Mouse (Mus musculus) E14TG2a.4 (cell line): ENCODE measurements around the gene Wipi2.

Source experiments
- CTCF ChIP-seq: conservative IDR thresholded peaks from 2 replicates; pipeline ENCODE4 v1.5.1; 2014; ENCODE audit warnings: low read length
- POU5F1 ChIP-seq: IDR thresholded peaks from 2 replicates; pipeline ENCODE4 v1.6.1; 2014; ENCODE audit warnings: low read length, borderline replicate concordance

DNA sequence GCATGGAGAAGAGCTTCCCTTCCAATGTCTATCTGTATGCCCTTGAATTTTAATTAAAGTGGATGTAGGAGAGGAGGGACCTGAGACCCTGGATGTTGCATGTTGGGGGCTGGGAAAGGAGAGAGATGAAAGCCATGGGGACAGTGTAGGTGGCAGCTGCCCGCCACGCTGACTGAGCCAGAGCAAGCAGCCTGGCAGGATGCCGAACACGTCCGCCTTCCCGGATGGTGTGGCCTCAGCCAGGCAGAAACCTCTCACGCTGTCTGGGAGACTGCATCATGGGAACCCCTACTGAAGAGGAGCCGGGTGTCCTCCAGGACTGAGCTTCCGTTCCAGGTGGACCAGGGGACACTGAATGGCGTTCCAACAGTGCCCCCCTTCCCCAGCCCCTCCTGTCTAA, 76.1 kb downstream of the Wipi2 start:
- no peak for TF ChIP-seq CTCF
- no peak for TF ChIP-seq POU5F1
